Mouse (Mus musculus): ENCODE results near the gene Tmx1. TPM values are rescaled to one million over a fixed set of nuclear protein-coding genes. Genes with fewer than 3 reads are reported as not detected.

Gene Tmx1
- total RNA-seq, 4 experiments from 2014 or later = 25.4 to 35.4 (median 30.8) TPM

DNA sequence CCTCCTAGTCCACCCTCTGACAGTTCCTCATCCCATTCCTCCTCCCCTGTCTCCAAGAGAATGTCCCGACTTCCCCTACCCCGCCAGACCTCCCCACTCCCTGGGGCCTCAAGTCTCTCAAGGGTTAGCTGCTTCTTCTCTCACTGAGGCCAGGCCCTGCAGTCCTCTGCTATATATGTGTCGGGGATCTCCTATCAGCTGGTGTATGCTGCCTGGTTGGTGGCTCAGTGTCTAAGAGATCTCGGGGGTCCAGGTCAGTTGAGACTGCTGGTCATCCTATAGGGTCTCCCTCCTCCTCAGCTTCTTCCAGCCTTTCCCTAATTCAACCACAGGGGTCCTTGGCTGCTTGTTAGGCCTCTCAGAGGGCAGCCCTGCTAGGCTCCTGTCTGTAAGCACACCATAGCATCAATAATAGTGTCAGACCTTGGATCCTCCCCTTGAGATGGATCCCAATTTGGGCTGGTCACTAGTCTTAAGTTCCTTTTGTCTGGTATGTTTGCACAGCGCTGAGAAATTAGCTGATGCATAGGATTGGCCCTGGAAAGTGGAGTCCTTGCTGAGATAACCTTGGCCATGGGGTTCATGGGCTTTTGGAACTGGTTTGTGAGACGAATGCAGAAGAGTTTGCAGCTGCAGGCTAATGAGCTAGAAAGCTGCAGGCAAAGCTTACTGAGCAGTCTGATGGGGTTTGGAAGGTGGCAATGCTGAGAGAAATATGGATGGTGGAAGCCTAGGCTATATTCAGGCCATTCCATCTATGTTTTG lies 34.0 kb downstream of the Tmx1 start:
- DNase-seq (ENCODE audit: low spot score) = no peak

DNA sequence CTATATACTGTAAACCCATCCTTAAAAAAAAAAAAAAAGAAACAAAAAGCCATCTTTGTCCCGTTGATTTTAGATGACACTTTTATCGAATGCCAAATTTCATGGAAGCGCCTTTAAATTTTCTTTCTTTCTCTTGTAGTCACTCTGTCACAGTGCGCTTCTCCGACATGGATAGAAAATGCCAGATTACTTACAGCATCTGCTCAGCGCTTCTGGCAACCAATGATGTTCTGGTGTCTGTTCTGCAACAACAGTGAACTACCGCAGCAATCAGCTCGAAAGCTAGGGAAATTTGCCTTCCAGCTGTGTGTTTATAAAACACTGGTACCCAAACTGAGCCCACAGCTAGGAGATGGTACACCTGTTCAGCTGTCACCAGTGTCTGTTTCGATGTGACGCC lies 39.5 kb downstream of the Tmx1 start:
- DNase-seq (ENCODE audit: low spot score) = no peak

DNA sequence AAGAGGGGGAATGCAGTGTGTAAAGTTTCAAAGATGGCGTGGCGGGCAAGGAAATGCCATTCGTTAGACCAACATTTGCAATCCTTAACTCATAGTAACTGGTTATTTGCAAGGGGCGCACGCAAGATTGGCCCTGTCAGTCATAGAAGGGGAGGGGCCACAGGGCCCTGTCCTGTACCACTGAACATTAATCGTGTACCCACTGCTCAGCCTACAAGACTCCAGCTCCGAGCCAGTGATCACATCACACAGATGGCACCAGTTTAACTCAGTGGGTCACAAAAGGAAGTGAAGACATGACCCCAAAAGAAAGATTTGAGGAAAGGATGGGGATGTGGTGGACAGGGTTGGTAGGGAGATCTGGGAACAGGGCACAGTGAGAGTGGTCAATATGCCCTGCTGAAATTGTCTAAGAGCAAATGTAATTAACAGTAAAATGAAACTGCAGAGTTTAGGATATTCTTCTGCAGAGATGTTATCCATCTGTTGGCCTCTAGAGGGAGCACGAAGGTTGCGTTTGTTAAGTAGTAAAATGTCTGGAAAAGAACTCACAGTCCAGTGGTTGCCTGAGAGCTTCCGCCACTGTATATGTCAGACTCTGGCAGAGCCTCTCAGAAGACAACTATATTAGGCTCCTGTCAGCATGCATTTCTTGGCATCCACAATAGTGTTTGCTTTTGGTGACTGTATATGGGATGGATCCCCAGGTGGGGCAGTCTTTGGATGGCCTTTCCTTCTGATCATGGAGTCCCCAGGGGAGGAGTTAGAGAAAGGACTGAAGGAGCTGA lies 41.8 kb downstream of the Tmx1 start:
- DNase-seq (ENCODE audit: low spot score) = peak; percentile 67

DNA sequence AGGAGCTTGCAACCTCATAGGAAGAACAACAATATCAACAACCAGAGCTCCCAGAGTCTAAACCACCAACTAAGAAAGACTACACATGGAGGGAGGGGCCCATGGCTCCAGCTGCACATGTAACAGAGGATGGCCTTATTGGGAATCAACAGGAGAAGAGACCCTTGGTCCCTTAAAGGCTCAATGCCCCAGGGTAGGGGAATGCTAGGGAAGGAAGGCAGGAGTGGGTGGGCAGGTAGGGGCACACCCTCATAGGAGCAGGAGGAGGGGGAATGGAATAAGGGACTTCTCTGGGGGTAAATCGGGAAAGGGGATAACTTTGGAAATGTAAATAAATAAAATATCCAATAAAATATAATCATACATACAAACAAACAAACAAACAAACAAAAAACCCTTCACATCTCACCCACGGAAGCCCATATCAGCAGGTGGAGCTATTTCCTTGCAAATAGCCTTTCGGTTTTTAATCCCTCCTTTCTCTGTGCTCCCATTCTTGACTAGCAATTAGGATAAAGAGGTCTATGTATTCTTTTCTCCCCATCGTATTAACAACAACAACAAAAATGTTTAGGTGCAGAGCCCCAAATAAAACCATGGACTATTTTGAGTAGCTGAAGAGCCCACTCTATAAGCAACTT lies 42.5 kb downstream of the Tmx1 start:
- DNase-seq (ENCODE audit: low spot score) = peak; percentile 63

DNA sequence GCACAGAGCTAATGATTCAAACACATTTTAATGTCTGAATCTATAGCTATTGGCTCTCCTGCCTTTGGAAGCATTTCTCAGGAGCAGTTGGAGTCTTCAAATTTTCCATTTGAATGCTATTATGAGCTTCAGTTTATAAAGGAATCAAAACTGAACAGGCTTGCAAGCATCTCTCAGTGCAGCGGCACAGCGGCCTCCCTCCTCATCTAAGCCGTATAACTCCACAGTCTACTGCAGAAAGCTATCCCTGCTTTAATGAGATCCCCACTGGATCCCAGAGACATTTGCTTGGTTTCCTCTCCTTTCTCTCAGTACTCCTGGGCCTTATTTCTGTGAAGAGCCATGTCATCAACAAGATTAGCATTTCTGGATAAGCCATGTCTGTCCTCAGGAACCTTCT lies 45.2 kb downstream of the Tmx1 start:
- DNase-seq (ENCODE audit: low spot score) = no peak

DNA sequence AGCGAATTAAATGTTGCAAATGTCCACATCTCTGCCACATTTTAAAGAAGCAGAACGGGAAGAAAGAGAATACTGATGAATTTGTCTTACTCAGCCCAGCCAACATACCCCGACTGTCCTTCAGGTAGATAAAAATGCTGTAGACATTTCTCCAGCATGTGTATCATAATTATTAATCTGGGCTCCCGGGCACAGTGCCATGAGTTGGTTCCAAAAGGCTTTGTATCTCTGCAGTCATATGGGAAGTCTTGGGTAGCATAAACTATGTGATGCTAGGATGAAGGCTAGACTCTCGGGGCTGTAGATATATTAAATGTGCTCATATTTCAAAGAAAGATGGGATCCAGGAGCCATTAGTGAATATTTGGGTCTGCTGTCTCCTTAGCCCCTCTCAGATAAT lies 53.1 kb downstream of the Tmx1 start:
- no peak for DNase-seq (ENCODE audit: low spot score)

DNA sequence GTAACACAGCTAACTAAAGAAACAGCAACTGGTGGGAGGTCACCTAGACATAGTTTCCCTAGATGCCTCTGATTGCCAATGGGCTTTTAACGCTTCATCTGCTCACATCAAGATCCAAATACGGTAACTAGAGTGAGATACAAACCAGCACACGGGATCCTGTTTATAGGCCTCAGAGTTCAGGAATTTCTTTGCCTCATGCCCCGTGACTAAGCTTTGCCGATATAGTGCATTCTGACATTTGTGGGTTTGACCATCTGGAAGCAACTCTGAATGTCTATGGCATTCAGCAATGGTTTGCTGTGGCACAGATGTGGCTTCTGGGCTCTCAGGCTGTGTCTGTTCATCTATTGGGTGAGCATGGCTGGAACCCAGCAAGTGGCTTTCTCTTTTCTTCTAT lies 59.1 kb downstream of the Tmx1 start:
- no peak for DNase-seq (ENCODE audit: low spot score)

DNA sequence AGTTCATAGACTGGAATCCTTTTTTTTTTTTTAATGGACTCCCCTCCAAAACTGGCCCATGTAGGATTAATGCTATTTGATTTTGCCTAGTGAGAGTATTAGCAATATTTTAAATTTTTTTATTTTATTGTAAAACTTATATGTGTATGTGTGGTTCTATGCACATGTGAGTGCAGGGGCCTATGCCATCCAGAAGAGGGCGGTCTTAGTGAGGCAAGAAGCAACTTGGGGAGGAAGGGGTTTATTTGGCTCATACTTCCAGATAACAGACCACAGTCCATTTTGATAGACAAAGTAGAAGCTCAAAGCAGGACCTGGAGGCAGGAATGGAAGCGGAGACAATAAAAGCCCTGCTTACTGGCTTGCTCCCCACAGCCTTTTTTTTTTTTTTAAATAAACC lies 59.5 kb downstream of the Tmx1 start:
- DNase-seq (ENCODE audit: low spot score) = no peak

Other genes with a start within 250 kb of the Tmx1 start
- 10 to 100 TPM in 1 of 4 experiments, 1 to 10 TPM in 3; 2.4 to 13.7 (median 2.9) TPM for gene Pygl, start 221.6 kb upstream of the Tmx1 start, total RNA-seq (2022)
- under 1 TPM in 3 of 4 experiments, not detected in 1; 0.09 to 0.19 (median 0.11) TPM for gene Trim9, start 105.5 kb upstream of the Tmx1 start, total RNA-seq (2022)